ENCODE assay signal across 8 mouse cellular contexts in genomic region chr10:39555289-39555715, GRCm38 (mm10). TPM values are rescaled to one million over a fixed set of nuclear protein-coding genes. Genes with fewer than 3 reads are reported as not detected.
DNase-seq lines count a peak whose midpoint lies in the region; ATAC-seq lines count a peak whose summit lies in the region.

No protein-coding gene starts in this region.

- no peak overlapping the region for H3K4me3 ChIP-seq in kidney, embryonic 15.5 days (replicated peaks)
- H3K4me3 ChIP-seq in embryonic facial prominence, embryonic 15.5 days (replicated peaks): no peak overlapping the region
- no peak overlapping the region for H3K4me3 ChIP-seq in limb, embryonic 13.5 days
- H3K4me3 ChIP-seq in neural tube, embryonic 12.5 days: no peak overlapping the region

- peak; percentile 71 for ATAC-seq in kidney, embryonic 15.5 days (replicated peaks; ENCODE audit: low FRiP score)
- peak; percentile 58; the same call in 1 of the 2 replicates for ATAC-seq in embryonic facial prominence, embryonic 15.5 days (ENCODE audit: insufficient number of reproducible peaks, low FRiP score, low TSS enrichment, low read depth)
- ATAC-seq in limb, embryonic 13.5 days (ENCODE audit: low FRiP score, low read depth): peak; percentile 61
- peak; percentile 5; the same call in 1 of the 2 replicates for ATAC-seq in neural tube, embryonic 12.5 days (ENCODE audit: low FRiP score, low read depth)
- ATAC-seq in activated CD4-positive, CD25-positive, alpha-beta regulatory T cell, adult 4 months: no peak

- no peaks in the 10 kb centered on the region for H3K9me3 ChIP-seq in kidney, embryonic 15.5 days (replicated peaks)
- H3K9me3 ChIP-seq in embryonic facial prominence, embryonic 15.5 days (replicated peaks): no peaks in the 10 kb centered on the region
- no peaks in the 10 kb centered on the region for H3K9me3 ChIP-seq in limb, embryonic 13.5 days
- H3K9me3 ChIP-seq in neural tube, embryonic 12.5 days: no peaks in the 10 kb centered on the region

- H3K27me3 ChIP-seq in kidney, embryonic 15.5 days: no peaks in the 10 kb centered on the region
- no peaks in the 10 kb centered on the region for H3K27me3 ChIP-seq in embryonic facial prominence, embryonic 15.5 days
- no peaks in the 10 kb centered on the region for H3K27me3 ChIP-seq in limb, embryonic 13.5 days
- H3K27me3 ChIP-seq in neural tube, embryonic 12.5 days (replicated peaks): no peaks in the 10 kb centered on the region

- DNase-seq in kidney, postnatal 14 days: no peak
- DNase-seq in cerebellum, postnatal 4 days (ENCODE audit: low spot score in 2 of 2): no peak
- no peak for DNase-seq in cerebellum, adult 9-10 months

- 14% methylated on average over 7 of the region's 7 CpGs for WGBS in kidney, embryonic 15.5 days
- WGBS in embryonic facial prominence, embryonic 15.5 days: 38% methylated on average over 7 of the region's 7 CpGs
- 16% methylated on average over 7 of the region's 7 CpGs for WGBS in limb, embryonic 13.5 days
- WGBS in neural tube, embryonic 12.5 days: 18% methylated on average over 7 of the region's 7 CpGs

- peak overlapping the region; percentile 27 for H3K4me2 ChIP-seq in kidney, embryonic 15.5 days
- H3K4me2 ChIP-seq in embryonic facial prominence, embryonic 15.5 days (replicated peaks): no peak overlapping the region
- peak overlapping the region; percentile 21; the same call in 1 of the 2 replicates for H3K4me2 ChIP-seq in limb, embryonic 13.5 days (replicated peaks)
- H3K4me2 ChIP-seq in neural tube, embryonic 12.5 days (replicated peaks): no peak overlapping the region

- no peak overlapping the region for H3K9ac ChIP-seq in kidney, embryonic 15.5 days
- H3K9ac ChIP-seq in embryonic facial prominence, embryonic 15.5 days: no peak overlapping the region
- H3K9ac ChIP-seq in limb, embryonic 13.5 days: no peak overlapping the region
- H3K9ac ChIP-seq in neural tube, embryonic 12.5 days: peak overlapping the region; percentile 1; the same call in 1 of the 2 replicates

- H3K27ac ChIP-seq in kidney, embryonic 15.5 days: peak overlapping the region; percentile 92
- peak overlapping the region; percentile 41; the same call in 1 of the 2 replicates for H3K27ac ChIP-seq in embryonic facial prominence, embryonic 15.5 days (replicated peaks)
- H3K27ac ChIP-seq in limb, embryonic 13.5 days: peak overlapping the region; percentile 64
- peak overlapping the region; percentile 32; the same call in 1 of the 2 replicates for H3K27ac ChIP-seq in neural tube, embryonic 12.5 days

- no peaks in the 10 kb centered on the region; the same call in 1 of the 2 replicates for H3K36me3 ChIP-seq in kidney, embryonic 15.5 days
- H3K36me3 ChIP-seq in embryonic facial prominence, embryonic 15.5 days: no peaks in the 10 kb centered on the region
- peaks cover 13% of the 10 kb centered on the region; the same call in 1 of the 2 replicates for H3K36me3 ChIP-seq in limb, embryonic 13.5 days
- peaks cover 7% of the 10 kb centered on the region; the same call in 1 of the 2 replicates for H3K36me3 ChIP-seq in neural tube, embryonic 12.5 days

- peaks cover 91% of the 10 kb centered on the region for H3K4me1 ChIP-seq in kidney, embryonic 15.5 days
- H3K4me1 ChIP-seq in embryonic facial prominence, embryonic 15.5 days: peaks cover 61% of the 10 kb centered on the region
- peaks cover 80% of the 10 kb centered on the region for H3K4me1 ChIP-seq in limb, embryonic 13.5 days
- peaks cover 74% of the 10 kb centered on the region for H3K4me1 ChIP-seq in neural tube, embryonic 12.5 days

RNA-seq across cellular contexts. Expression of gene Traf3ip2, which starts 57.4 kb away (rescaled TPM):
- polyA plus RNA-seq in kidney, embryonic 15.5 days (2015; fragmentation: Nextera tagmentation; extraction: Ambion mirVana): 15.9 and 18.5 TPM in 2 replicates
- polyA plus RNA-seq in embryonic facial prominence, embryonic 15.5 days (2015; fragmentation: Nextera tagmentation; extraction: Ambion mirVana): 22.2 and 22.3 TPM in 2 replicates
- 8.5 and 9.0 TPM in 2 replicates for polyA plus RNA-seq in limb, embryonic 13.5 days (2015; fragmentation: Nextera tagmentation; extraction: Ambion mirVana)
- polyA plus RNA-seq in neural tube, embryonic 12.5 days (2016; fragmentation: Nextera tagmentation; extraction: Ambion mirVana): 5.4 and 7.2 TPM in 2 replicates
- polyA plus RNA-seq in activated CD4-positive, CD25-positive, alpha-beta regulatory T cell, adult 4 months (2017; shearing (Covaris generic)): 10 to 100 TPM; 33.8 to 34.0 TPM

Comparison
In these comparisons a context has a peak if more than half of its experiments do, and no peak if none do; other contexts are left out.
1. H3K27ac ChIP-seq: peak in every context shown above with its lines; median percentile 92 in kidney, embryonic 15.5 days; 64 in limb, embryonic 13.5 days; 41 in embryonic facial prominence, embryonic 15.5 days; 32 in neural tube, embryonic 12.5 days.
2. H3K4me2 ChIP-seq: peak in kidney, embryonic 15.5 days (single experiment) and limb, embryonic 13.5 days (single experiment); none in embryonic facial prominence, embryonic 15.5 days (single experiment) and neural tube, embryonic 12.5 days (single experiment).